Mouse (Mus musculus): ENCODE measurements around the gene Gm38394. TPM values are rescaled to one million over a fixed set of nuclear protein-coding genes. Genes with fewer than 3 reads are reported as not detected.

The Gm38394 gene
- total RNA-seq, 2 experiments from 2014 or later = 6.6 to 9.5 TPM

- ATAC-seq (replicated peaks; ENCODE audit: poor library complexity, severe bottlenecking) = no peak
These were observed 64.7 kb downstream of the Gm38394 start for GRCm38 (mm10) chr1:133596298-133597007.

GRCm38 (mm10) chr1:133585995-133586537, 75.1 kb downstream of the Gm38394 start:
- no peak for ATAC-seq (replicated peaks; ENCODE audit: poor library complexity, severe bottlenecking)

DNA sequence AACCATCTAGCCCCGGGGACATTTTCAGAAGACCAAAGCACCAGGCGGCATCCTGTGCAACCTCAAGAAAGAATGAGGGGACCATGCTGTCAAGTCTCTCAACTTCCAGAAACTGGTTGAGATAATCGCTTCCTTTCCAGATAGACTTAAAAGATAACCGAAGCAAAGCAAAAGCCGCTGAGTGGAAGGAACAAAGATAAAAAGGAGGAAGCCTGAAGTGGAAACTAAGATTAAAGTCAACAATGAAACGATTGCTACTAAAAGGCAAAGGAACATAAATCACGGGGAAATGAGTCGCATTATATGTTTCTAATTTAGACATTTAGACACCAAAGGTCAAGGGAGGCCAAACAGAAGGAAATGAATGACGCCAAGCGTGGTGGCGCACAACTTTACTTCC, 89.8 kb downstream of the Gm38394 start:
- ATAC-seq (replicated peaks; ENCODE audit: poor library complexity, severe bottlenecking) = no peak

Other genes with a start within 250 kb of the Gm38394 start
- gene Sox13, start 236.9 kb downstream of the Gm38394 start, total RNA-seq (2014; fragmentation: Nextera tagmentation) = 2.9 and 4.2 TPM in 2 replicates
- gene Sox13, start 236.9 kb downstream of the Gm38394 start, total RNA-seq (2017) = 1.7 and 4.8 TPM in 2 replicates
- 594 and 635 TPM in 2 replicates for gene Snrpe, start 51.0 kb downstream of the Gm38394 start, total RNA-seq (2014; fragmentation: Nextera tagmentation)
- 399 and 577 TPM in 2 replicates for gene Snrpe, start 51.0 kb downstream of the Gm38394 start, total RNA-seq (2017)
- gene Zbed6, start 433 bp downstream of the Gm38394 start, total RNA-seq (2014; fragmentation: Nextera tagmentation) = 15.9 and 23.1 TPM in 2 replicates
- gene Zbed6, start 433 bp downstream of the Gm38394 start, total RNA-seq (2017) = 14.5 and 16.3 TPM in 2 replicates
- not detected in 2 replicates for gene Lax1, start 28.8 kb upstream of the Gm38394 start, total RNA-seq (2014; fragmentation: Nextera tagmentation)
- 0.82 and 1.0 TPM in 2 replicates for gene Lax1, start 28.8 kb upstream of the Gm38394 start, total RNA-seq (2017)
- 44.2 and 58.3 TPM in 2 replicates for gene Atp2b4, start 139.7 kb upstream of the Gm38394 start, total RNA-seq (2014; fragmentation: Nextera tagmentation)
- gene Atp2b4, start 139.7 kb upstream of the Gm38394 start, total RNA-seq (2017) = 27.1 and 32.1 TPM in 2 replicates
- gene Optc, start 246.7 kb upstream of the Gm38394 start, total RNA-seq (2014; fragmentation: Nextera tagmentation) = 1.2 TPM in 1 of 2 replicates, not detected in the other
- not detected in 2 replicates for gene Optc, start 246.7 kb upstream of the Gm38394 start, total RNA-seq (2017)

All from granulocyte monocyte progenitor cell, adult 5-6 weeks (primary cell).